Mouse (Mus musculus): ENCODE data around the gene Dpf1. TPM values are rescaled to one million over a fixed set of nuclear protein-coding genes. Genes with fewer than 3 reads are reported as not detected.

Gene Dpf1
- polyA plus RNA-seq, 1 experiment = 5.9 TPM

DNA sequence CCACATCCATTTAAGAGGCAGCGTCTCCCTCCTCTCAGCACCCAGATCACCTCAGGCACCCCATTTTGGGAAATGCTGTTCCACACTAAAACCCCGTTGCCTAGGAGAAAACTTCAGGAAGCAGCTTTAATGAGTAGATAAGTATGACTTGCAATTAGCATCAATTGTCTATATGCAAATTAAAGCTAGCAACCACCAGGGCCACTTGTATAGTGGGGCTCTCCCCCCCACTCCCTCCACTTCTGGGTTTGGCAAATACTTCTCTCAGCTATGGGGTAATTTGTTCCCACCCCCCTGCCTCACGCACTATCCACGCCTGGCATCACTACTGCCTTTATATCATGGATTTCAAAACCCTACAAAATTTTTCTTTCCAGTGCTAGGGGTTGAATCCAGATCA, 41.8 kb downstream of the Dpf1 start:
- Histone ChIP-seq H3K9ac (ENCODE audit: low read depth, poor library complexity, severe bottlenecking) (no peak overlapping the region), H3K27ac (ENCODE audit: insufficient read depth, low read length) (no peak overlapping the region), H3K36me3 (ENCODE audit: control insufficient read depth, insufficient read depth, low read length, poor library complexity, severe bottlenecking) (no peaks in the 10 kb centered on the region), H3K27me3 (ENCODE audit: control insufficient read depth, insufficient read depth, low read length, poor library complexity, severe bottlenecking) (no peaks in the 10 kb centered on the region), H3K4me3 (ENCODE audit: low read depth, low read length) (no peak overlapping the region), H3K4me1 (ENCODE audit: control insufficient read depth, insufficient read depth, low read length) (peaks cover 2% of the 10 kb centered on the region), H3K9me3 (replicated peaks; ENCODE audit: control insufficient read depth, insufficient read depth, low read length, poor library complexity, severe bottlenecking) (no peaks in the 10 kb centered on the region)
- TF ChIP-seq CTCF (IDR thresholded peaks at IDR 0.05; ENCODE audit: low read depth, low read length) (no peak), POLR2A (IDR thresholded peaks at IDR 0.05; ENCODE audit: insufficient read depth, low read length) (no peak), EP300 (IDR thresholded peaks at IDR 0.05; ENCODE audit: insufficient read depth, low read depth, low read length) (no peak)

- Histone ChIP-seq H3K4me3 (ENCODE audit: low read depth, low read length) (no peak overlapping the region), H3K36me3 (ENCODE audit: control insufficient read depth, insufficient read depth, low read length, poor library complexity, severe bottlenecking) (no peaks in the 10 kb centered on the region)
These were observed 42.5 kb downstream of the Dpf1 start for GRCm38 (mm10) chr7:29346212-29346611.

GRCm38 (mm10) chr7:29350489-29350888, 46.7 kb downstream of the Dpf1 start:
- no peak overlapping the region for H3K27ac ChIP-seq (ENCODE audit: insufficient read depth, low read length)
- no peaks in the 10 kb centered on the region for H3K27me3 ChIP-seq (ENCODE audit: control insufficient read depth, insufficient read depth, low read length, poor library complexity, severe bottlenecking)
- no peaks in the 10 kb centered on the region for H3K9me3 ChIP-seq (replicated peaks; ENCODE audit: control insufficient read depth, insufficient read depth, low read length, poor library complexity, severe bottlenecking)
- H3K36me3 ChIP-seq (ENCODE audit: control insufficient read depth, insufficient read depth, low read length, poor library complexity, severe bottlenecking) = no peaks in the 10 kb centered on the region
- TF ChIP-seq POLR2A (IDR thresholded peaks at IDR 0.05; ENCODE audit: insufficient read depth, low read length) = no peak
- no peak for TF ChIP-seq CTCF (IDR thresholded peaks at IDR 0.05; ENCODE audit: low read depth, low read length)
- no peak for TF ChIP-seq EP300 (IDR thresholded peaks at IDR 0.05; ENCODE audit: insufficient read depth, low read depth, low read length)
- peaks cover 2% of the 10 kb centered on the region for H3K4me1 ChIP-seq (ENCODE audit: control insufficient read depth, insufficient read depth, low read length)
- no peak overlapping the region for H3K4me3 ChIP-seq (ENCODE audit: low read depth, low read length)
- H3K9ac ChIP-seq (ENCODE audit: low read depth, poor library complexity, severe bottlenecking) = no peak overlapping the region

More at GRCm38 (mm10) chr7:29346212-29346611, 42.5 kb downstream of the Dpf1 start:
- H3K9me3 ChIP-seq (replicated peaks; ENCODE audit: control insufficient read depth, insufficient read depth, low read length, poor library complexity, severe bottlenecking) = no peaks in the 10 kb centered on the region
- TF ChIP-seq CTCF (IDR thresholded peaks at IDR 0.05; ENCODE audit: low read depth, low read length) (no peak), EP300 (IDR thresholded peaks at IDR 0.05; ENCODE audit: insufficient read depth, low read depth, low read length) (no peak), POLR2A (IDR thresholded peaks at IDR 0.05; ENCODE audit: insufficient read depth, low read length) (no peak)
- no peak overlapping the region for H3K27ac ChIP-seq (ENCODE audit: insufficient read depth, low read length)
- no peaks in the 10 kb centered on the region for H3K27me3 ChIP-seq (ENCODE audit: control insufficient read depth, insufficient read depth, low read length, poor library complexity, severe bottlenecking)
- H3K9ac ChIP-seq (ENCODE audit: low read depth, poor library complexity, severe bottlenecking) = no peak overlapping the region
- peaks cover 2% of the 10 kb centered on the region for H3K4me1 ChIP-seq (ENCODE audit: control insufficient read depth, insufficient read depth, low read length)

- no peaks in the 10 kb centered on the region for H3K9me3 ChIP-seq (replicated peaks; ENCODE audit: control insufficient read depth, insufficient read depth, low read length, poor library complexity, severe bottlenecking)
- H3K27ac ChIP-seq (ENCODE audit: insufficient read depth, low read length) = no peak overlapping the region
- H3K4me1 ChIP-seq (ENCODE audit: control insufficient read depth, insufficient read depth, low read length) = peaks cover 2% of the 10 kb centered on the region
- H3K27me3 ChIP-seq (ENCODE audit: control insufficient read depth, insufficient read depth, low read length, poor library complexity, severe bottlenecking) = no peaks in the 10 kb centered on the region
- TF ChIP-seq EP300 (IDR thresholded peaks at IDR 0.05; ENCODE audit: insufficient read depth, low read depth, low read length) (no peak), POLR2A (IDR thresholded peaks at IDR 0.05; ENCODE audit: insufficient read depth, low read length) (no peak), CTCF (IDR thresholded peaks at IDR 0.05; ENCODE audit: low read depth, low read length) (no peak)
- no peak overlapping the region for H3K9ac ChIP-seq (ENCODE audit: low read depth, poor library complexity, severe bottlenecking)
- H3K36me3 ChIP-seq (ENCODE audit: control insufficient read depth, insufficient read depth, low read length, poor library complexity, severe bottlenecking) = no peaks in the 10 kb centered on the region
- no peak overlapping the region for H3K4me3 ChIP-seq (ENCODE audit: low read depth, low read length)
These were observed 48.5 kb downstream of the Dpf1 start for GRCm38 (mm10) chr7:29352246-29352645.

DNA sequence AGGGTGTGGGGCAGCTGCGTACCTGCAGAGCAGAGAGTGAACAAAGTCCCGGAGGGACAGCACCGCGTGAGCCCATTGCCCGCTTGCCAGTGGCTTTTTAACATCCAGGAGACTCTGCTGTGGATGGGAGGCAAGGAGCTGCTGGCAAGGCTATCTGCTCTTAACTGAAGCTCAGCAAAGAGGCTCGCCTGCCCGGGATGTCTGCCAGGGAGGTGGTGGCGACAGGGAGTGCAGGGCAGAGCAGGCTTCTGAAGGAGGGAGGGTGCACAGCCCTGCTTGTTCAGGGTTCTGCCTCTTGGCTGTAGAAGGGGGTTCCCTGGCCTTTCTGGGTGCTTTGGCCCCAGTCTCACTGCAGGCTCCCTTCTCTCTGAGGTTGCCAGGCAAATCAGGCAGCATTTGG, 50.4 kb downstream of the Dpf1 start:
- TF ChIP-seq CTCF (IDR thresholded peaks at IDR 0.05; ENCODE audit: low read depth, low read length) (no peak), POLR2A (IDR thresholded peaks at IDR 0.05; ENCODE audit: insufficient read depth, low read length) (no peak), EP300 (IDR thresholded peaks at IDR 0.05; ENCODE audit: insufficient read depth, low read depth, low read length) (no peak)
- H3K36me3 ChIP-seq (ENCODE audit: control insufficient read depth, insufficient read depth, low read length, poor library complexity, severe bottlenecking) = no peaks in the 10 kb centered on the region

DNA sequence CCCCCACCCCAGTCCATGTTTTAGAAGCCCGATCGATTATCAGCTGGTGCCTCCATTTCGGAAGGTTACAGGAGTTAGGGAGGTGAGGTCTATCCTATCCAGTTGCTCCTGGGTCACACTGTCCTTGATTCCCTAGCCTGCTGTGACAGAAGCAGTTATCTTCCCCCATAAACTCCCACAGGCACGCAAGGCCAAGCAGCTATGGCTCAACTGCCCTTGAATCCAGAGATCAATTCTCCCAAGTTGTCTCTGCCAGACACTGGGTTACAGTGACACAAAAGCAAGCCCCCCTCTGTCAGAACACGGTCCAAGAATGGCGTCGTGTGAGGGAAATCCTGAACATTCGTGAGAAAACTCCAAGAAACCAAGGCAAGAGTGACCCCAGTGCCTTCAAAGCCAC, 51.7 kb downstream of the Dpf1 start:
- Histone ChIP-seq H3K27me3 (ENCODE audit: control insufficient read depth, insufficient read depth, low read length, poor library complexity, severe bottlenecking) (no peaks in the 10 kb centered on the region), H3K36me3 (ENCODE audit: control insufficient read depth, insufficient read depth, low read length, poor library complexity, severe bottlenecking) (no peaks in the 10 kb centered on the region), H3K27ac (ENCODE audit: insufficient read depth, low read length) (no peak overlapping the region), H3K4me3 (ENCODE audit: low read depth, low read length) (no peak overlapping the region), H3K4me1 (ENCODE audit: control insufficient read depth, insufficient read depth, low read length) (no peaks in the 10 kb centered on the region), H3K9ac (ENCODE audit: low read depth, poor library complexity, severe bottlenecking) (no peak overlapping the region), H3K9me3 (replicated peaks; ENCODE audit: control insufficient read depth, insufficient read depth, low read length, poor library complexity, severe bottlenecking) (no peaks in the 10 kb centered on the region)
- no peak for TF ChIP-seq EP300 (IDR thresholded peaks at IDR 0.05; ENCODE audit: insufficient read depth, low read depth, low read length)
- no peak for TF ChIP-seq CTCF (IDR thresholded peaks at IDR 0.05; ENCODE audit: low read depth, low read length)
- no peak for TF ChIP-seq POLR2A (IDR thresholded peaks at IDR 0.05; ENCODE audit: insufficient read depth, low read length)

More for the DNA sequence above, 50.4 kb downstream of the Dpf1 start:
- H3K27ac ChIP-seq (ENCODE audit: insufficient read depth, low read length) = no peak overlapping the region
- peaks cover under 1% of the 10 kb centered on the region for H3K4me1 ChIP-seq (ENCODE audit: control insufficient read depth, insufficient read depth, low read length)
- no peak overlapping the region for H3K9ac ChIP-seq (ENCODE audit: low read depth, poor library complexity, severe bottlenecking)
- no peaks in the 10 kb centered on the region for H3K27me3 ChIP-seq (ENCODE audit: control insufficient read depth, insufficient read depth, low read length, poor library complexity, severe bottlenecking)
- no peak overlapping the region for H3K4me3 ChIP-seq (ENCODE audit: low read depth, low read length)
- H3K9me3 ChIP-seq (replicated peaks; ENCODE audit: control insufficient read depth, insufficient read depth, low read length, poor library complexity, severe bottlenecking) = no peaks in the 10 kb centered on the region
